Mouse (Mus musculus) spleen, adult 2 months (tissue): ENCODE measurements around the gene Olfr1444. TPM values are rescaled to one million over a fixed set of nuclear protein-coding genes. Genes with fewer than 3 reads are reported as not detected.
A peak's percentile ranks its signal among the peaks of the same experiment; 100 is the strongest.

ENCODE experiments used
- DNase-seq, 2 experiments: peaks; one replicate each; pipeline versions ENCODE4 v3.0.0 to v3.0.0-alpha.2; 2012 to 2021; ENCODE audit warnings: low spot score in 2 of 2, low read depth in 1 of 2
- H3K27ac ChIP-seq: fragments of 200-500 bp; 2 replicates; pipeline ENCODE4 v1.5.1; 2012; ENCODE audit warnings: low read length, inconsistent platforms; ENCODE audit not compliant: insufficient read depth
- H3K27me3 ChIP-seq: fragments of 200-500 bp; 2 replicates; pipeline ENCODE4 v1.6.1; 2012; ENCODE audit warnings: mild to moderate bottlenecking, moderate library complexity, low read length, inconsistent platforms; ENCODE audit not compliant: control insufficient read depth, insufficient read depth
- H3K36me3 ChIP-seq: fragments of 200-500 bp; 2 replicates; pipeline ENCODE4 v1.6.1; 2012; ENCODE audit warnings: mild to moderate bottlenecking, low read length, inconsistent platforms; ENCODE audit not compliant: control insufficient read depth, insufficient read depth
- H3K4me1 ChIP-seq: fragments of 200-500 bp; 2 replicates; pipeline ENCODE4 v1.6.1; 2011; ENCODE audit warnings: inconsistent platforms; ENCODE audit not compliant: control insufficient read depth, insufficient read depth, insufficient read length
- H3K4me3 ChIP-seq: fragments of 200-500 bp; 2 replicates; pipeline ENCODE4 v1.5.1; 2011; ENCODE audit warnings: mild to moderate bottlenecking, inconsistent platforms; ENCODE audit not compliant: insufficient read depth, insufficient read length; ENCODE audit errors: extremely low read depth
- CTCF ChIP-seq: fragments of 200-500 bp; IDR thresholded peaks from 2 replicates; pipeline ENCODE4 v1.5.1; 2011; ENCODE audit warnings: mild to moderate bottlenecking, inconsistent platforms; ENCODE audit not compliant: insufficient read depth, insufficient read length, insufficient replicate concordance; ENCODE audit errors: extremely low read depth
- POLR2A ChIP-seq: fragments of 200-500 bp; IDR thresholded peaks from 2 replicates; pipeline ENCODE4 v1.6.1; 2011; ENCODE audit warnings: low read depth, low read length, inconsistent platforms
- WGBS: fragments of 180-500 bp; shearing (Covaris S2); methylation state at CpG from one replicate; pipeline ENCODE4 v1.1.7; 2018; 5-methylcytosine and 5-hydroxymethylcytosine counted together
- polyA plus RNA-seq: library from polyadenylated mRNA; depleted of rRNA; stranded (reverse); fragments of >200 nt; gene quantifications from 2 replicates; pipeline ENCODE4 v1.2.3, GENCODE M21; 2012; rRNA removed

Gene Olfr1444
- polyA plus RNA-seq, 1 experiment: 0.16 TPM

GRCm38 (mm10) chr19:12831559-12831958 is 25.5 kb upstream of the Olfr1444 start:
- no peak for DNase-seq
- TF ChIP-seq CTCF (no peak), POLR2A (no peak)
- Histone ChIP-seq H3K4me3 (no peak overlapping the region), H3K36me3 (peaks cover 25% of the 10 kb centered on the region), H3K4me1 (no peaks in the 10 kb centered on the region; the same call in 1 of the 2 replicates), H3K27me3 (no peaks in the 10 kb centered on the region), H3K27ac (no peak overlapping the region)
- 74% methylated on average over 1 of the region's 1 CpGs for WGBS

- Histone ChIP-seq H3K27me3 (no peaks in the 10 kb centered on the region), H3K27ac (no peak overlapping the region), H3K4me1 (no peaks in the 10 kb centered on the region; the same call in 1 of the 2 replicates), H3K4me3 (no peak overlapping the region), H3K36me3 (peaks cover 21% of the 10 kb centered on the region)
- TF ChIP-seq CTCF (no peak), POLR2A (no peak)
- DNase-seq: peak in 1 of 2 experiments; percentile 60
- WGBS: 9% methylated on average over 3 of the region's 3 CpGs
Measured at GRCm38 (mm10) chr19:12833625-12834024, 23.5 kb upstream of the Olfr1444 start.

- 75% methylated on average over 1 of the region's 1 CpGs for WGBS
- Histone ChIP-seq H3K4me3 (no peak overlapping the region), H3K36me3 (peaks cover 4% of the 10 kb centered on the region), H3K27me3 (no peaks in the 10 kb centered on the region), H3K27ac (no peak overlapping the region), H3K4me1 (no peaks in the 10 kb centered on the region)
- TF ChIP-seq POLR2A: no peak
- TF ChIP-seq CTCF: no peak
- DNase-seq: no peak
Measured at GRCm38 (mm10) chr19:12838507-12838906, 18.6 kb upstream of the Olfr1444 start.

DNA sequence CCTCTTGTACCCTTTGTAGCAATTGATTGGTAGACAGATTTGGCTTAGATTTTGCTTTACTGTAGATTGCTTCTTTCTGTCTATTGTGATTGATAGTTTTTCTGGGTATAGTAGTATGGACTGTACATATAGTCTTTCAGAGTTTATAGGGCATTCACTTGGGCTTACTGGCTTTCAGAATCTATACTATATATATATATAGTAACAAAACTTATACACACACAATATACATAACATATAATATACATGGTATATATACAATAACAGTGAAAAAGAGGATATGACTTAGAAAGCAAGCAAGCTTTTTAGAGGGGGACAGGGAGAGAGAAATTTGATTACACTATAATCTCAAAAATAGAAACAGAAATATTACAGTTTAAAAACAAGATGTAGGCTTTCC is 10.7 kb upstream of the Olfr1444 start, which contains the start of gene Gm5244:
Gene Gm5244, plus strand, starts transcription at position 301 of the 400 bp plus-strand sequence.
- Histone ChIP-seq H3K4me1 (no peaks in the 10 kb centered on the region), H3K36me3 (no peaks in the 10 kb centered on the region), H3K27me3 (no peaks in the 10 kb centered on the region), H3K27ac (no peak within 1 kb of the TSS), H3K4me3 (no peak within 1 kb of the TSS)
- TF ChIP-seq POLR2A: no peak
- no peak for TF ChIP-seq CTCF
- no peak for DNase-seq

- H3K4me1 ChIP-seq: no peaks in the 10 kb centered on the region
- H3K4me3 ChIP-seq: no peak within 1 kb of the TSS
- no peak for DNase-seq
- TF ChIP-seq CTCF: no peak
- 87% methylated on average over 2 of the region's 2 CpGs for WGBS
- H3K27me3 ChIP-seq: no peaks in the 10 kb centered on the region
- H3K36me3 ChIP-seq: no peaks in the 10 kb centered on the region
- no peak within 1 kb of the TSS for H3K27ac ChIP-seq
Measured at GRCm38 (mm10) chr19:12883555-12883954, 26.5 kb downstream of the Olfr1444 start, which contains the start of gene Olfr1445. Gene Olfr1445 (plus strand): TSS chr19:12883855.

DNA sequence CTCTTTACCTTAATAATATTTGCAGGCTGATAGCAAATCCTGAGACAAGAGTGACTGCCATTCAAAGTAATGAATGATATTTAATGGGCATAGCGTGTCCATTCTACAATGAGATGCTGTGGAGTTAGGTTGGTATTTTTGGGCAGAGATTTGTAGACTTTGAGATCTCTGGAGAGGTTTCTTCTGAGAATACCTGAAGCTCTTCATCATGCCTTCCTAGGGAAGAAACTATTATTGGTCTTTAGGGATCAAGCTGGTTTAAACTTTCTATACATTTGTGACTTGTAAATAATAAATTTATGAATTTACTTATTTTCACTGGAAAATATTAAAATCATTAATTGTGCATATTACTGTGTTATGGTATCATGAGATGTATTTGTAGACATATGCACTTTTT is 36.3 kb downstream of the Olfr1444 start, which contains the start of gene Olfr1446:
Gene Olfr1446, minus strand, starts transcription at position 101 of the 400 bp plus-strand sequence.
- no peaks in the 10 kb centered on the region for H3K27me3 ChIP-seq
- no peak for TF ChIP-seq CTCF
- TF ChIP-seq POLR2A: no peak
- 76% methylated on average over 1 of the region's 1 CpGs for WGBS
- no peaks in the 10 kb centered on the region for H3K36me3 ChIP-seq
- H3K27ac ChIP-seq: no peak within 1 kb of the TSS
- no peaks in the 10 kb centered on the region for H3K4me1 ChIP-seq
- no peak for DNase-seq
- no peak within 1 kb of the TSS for H3K4me3 ChIP-seq

DNA sequence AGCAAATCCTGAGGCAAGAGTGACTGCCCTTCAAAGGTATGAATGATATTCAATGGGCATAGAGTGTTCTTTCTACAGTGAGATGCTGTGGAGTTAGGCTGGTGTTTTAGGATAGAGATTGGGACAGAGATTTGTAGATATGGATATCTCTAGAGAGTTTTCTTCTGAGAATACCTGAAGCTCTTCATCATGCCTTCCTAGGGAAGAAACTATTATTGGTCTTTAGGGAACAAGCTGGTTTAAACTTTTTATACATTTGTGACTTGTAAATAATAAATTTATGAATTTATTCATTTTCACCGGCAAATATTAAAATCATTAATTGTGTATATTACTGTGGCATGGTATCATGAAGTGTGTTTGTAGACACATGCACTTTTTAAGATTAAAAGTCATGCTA is 46.6 kb downstream of the Olfr1444 start, which contains the start of gene Olfr1447:
Gene Olfr1447, minus strand, starts transcription at position 101 of the 400 bp plus-strand sequence.
- no peaks in the 10 kb centered on the region for H3K4me1 ChIP-seq
- no peaks in the 10 kb centered on the region for H3K27me3 ChIP-seq
- H3K36me3 ChIP-seq: no peaks in the 10 kb centered on the region
- no peak within 1 kb of the TSS for H3K4me3 ChIP-seq
- no peak within 1 kb of the TSS for H3K27ac ChIP-seq
- 90% methylated on average over 1 of the region's 1 CpGs for WGBS
- DNase-seq: no peak
- TF ChIP-seq POLR2A (no peak), CTCF (no peak)

Other genes starting within 250 kb of the Olfr1444 start
- not detected in 2 replicates for gene Glyat, start 224.0 kb upstream of the Olfr1444 start, polyA plus RNA-seq
- gene Olfr1442, start 186.8 kb upstream of the Olfr1444 start, polyA plus RNA-seq: not detected in 2 replicates
- not detected in 2 replicates for gene Olfr1443, start 179.2 kb upstream of the Olfr1444 start, polyA plus RNA-seq
- gene Keg1, start 161.5 kb upstream of the Olfr1444 start, polyA plus RNA-seq: 0.30 TPM in 1 of 2 replicates, not detected in the other
- gene Cntf, start 91.7 kb upstream of the Olfr1444 start, polyA plus RNA-seq: 0.40 and 0.82 TPM in 2 replicates
- gene Zfp91, start 61.2 kb upstream of the Olfr1444 start, polyA plus RNA-seq: 7.2 and 7.5 TPM in 2 replicates
- 25.1 and 29.6 TPM in 2 replicates for gene Lpxn, start 61.1 kb upstream of the Olfr1444 start, polyA plus RNA-seq
- 0.18 TPM in 1 of 2 replicates, not detected in the other for gene Gm5244, start 10.6 kb upstream of the Olfr1444 start, polyA plus RNA-seq
- gene Olfr1445, start 26.6 kb downstream of the Olfr1444 start, polyA plus RNA-seq: not detected in 2 replicates
- not detected in 2 replicates for gene Olfr1446, start 36.2 kb downstream of the Olfr1444 start, polyA plus RNA-seq
- gene Olfr1447, start 46.5 kb downstream of the Olfr1444 start, polyA plus RNA-seq: not detected in 2 replicates
- not detected in 2 replicates for gene Olfr1448, start 67.1 kb downstream of the Olfr1444 start, polyA plus RNA-seq
- not detected in 2 replicates for gene Olfr1449, start 73.6 kb downstream of the Olfr1444 start, polyA plus RNA-seq
- not detected in 2 replicates for gene Olfr1450, start 93.0 kb downstream of the Olfr1444 start, polyA plus RNA-seq
- not detected in 2 replicates for gene Olfr1451, start 137.7 kb downstream of the Olfr1444 start, polyA plus RNA-seq
- not detected in 2 replicates for gene Olfr1453, start 171.0 kb downstream of the Olfr1444 start, polyA plus RNA-seq
- gene Olfr1454, start 203.3 kb downstream of the Olfr1444 start, polyA plus RNA-seq: not detected in 2 replicates
- gene Olfr1457, start 240.6 kb downstream of the Olfr1444 start, polyA plus RNA-seq: not detected in 2 replicates
- gene Olfr1458, start 249.5 kb downstream of the Olfr1444 start, polyA plus RNA-seq: not detected in 2 replicates